Mouse (Mus musculus): ENCODE results near the gene Slc35a1. TPM values are rescaled to one million over a fixed set of nuclear protein-coding genes. Genes with fewer than 3 reads are reported as not detected.
A peak's percentile ranks its signal among the peaks of the same experiment; 100 is the strongest.

Slc35a1 gene
- polyA plus RNA-seq, 1 experiment: 27.0 TPM

GRCm38 (mm10) chr4:34640731-34641130, 46.5 kb downstream of the Slc35a1 start:
- DNase-seq (ENCODE audit: low read depth): no peak
- TF ChIP-seq CTCF (IDR thresholded peaks at IDR 0.05; ENCODE audit: borderline replicate concordance, extremely low read depth, insufficient read depth, insufficient read length) (no peak), POLR2A (IDR thresholded peaks at IDR 0.05; ENCODE audit: borderline replicate concordance, extremely low read depth, insufficient read depth, insufficient read length, poor library complexity, severe bottlenecking) (no peak)

GRCm38 (mm10) chr4:34639745-34640364, 47.4 kb downstream of the Slc35a1 start:
- TF ChIP-seq POLR2A (IDR thresholded peaks at IDR 0.05; ENCODE audit: borderline replicate concordance, extremely low read depth, insufficient read depth, insufficient read length, poor library complexity, severe bottlenecking): no peak
- TF ChIP-seq CTCF (IDR thresholded peaks at IDR 0.05; ENCODE audit: borderline replicate concordance, extremely low read depth, insufficient read depth, insufficient read length): no peak
- no peak for DNase-seq (ENCODE audit: low read depth)

- TF ChIP-seq POLR2A (IDR thresholded peaks at IDR 0.05; ENCODE audit: borderline replicate concordance, extremely low read depth, insufficient read depth, insufficient read length, poor library complexity, severe bottlenecking) (no peak), CTCF (IDR thresholded peaks at IDR 0.05; ENCODE audit: borderline replicate concordance, extremely low read depth, insufficient read depth, insufficient read length) (no peak)
- DNase-seq (ENCODE audit: low read depth): peak; percentile 3
Observed at GRCm38 (mm10) chr4:34637851-34638250, 49.4 kb downstream of the Slc35a1 start.

GRCm38 (mm10) chr4:34637386-34637785, 49.9 kb downstream of the Slc35a1 start:
- TF ChIP-seq POLR2A (IDR thresholded peaks at IDR 0.05; ENCODE audit: borderline replicate concordance, extremely low read depth, insufficient read depth, insufficient read length, poor library complexity, severe bottlenecking) (no peak), CTCF (IDR thresholded peaks at IDR 0.05; ENCODE audit: borderline replicate concordance, extremely low read depth, insufficient read depth, insufficient read length) (no peak)

GRCm38 (mm10) chr4:34636036-34636435, 51.2 kb downstream of the Slc35a1 start:
- no peak for DNase-seq (ENCODE audit: low read depth)
- no peak for TF ChIP-seq POLR2A (IDR thresholded peaks at IDR 0.05; ENCODE audit: borderline replicate concordance, extremely low read depth, insufficient read depth, insufficient read length, poor library complexity, severe bottlenecking)
- no peak for TF ChIP-seq CTCF (IDR thresholded peaks at IDR 0.05; ENCODE audit: borderline replicate concordance, extremely low read depth, insufficient read depth, insufficient read length)

More at GRCm38 (mm10) chr4:34637386-34637785, 49.9 kb downstream of the Slc35a1 start:
- no peak for DNase-seq (ENCODE audit: low read depth)

GRCm38 (mm10) chr4:34634129-34634528, 53.1 kb downstream of the Slc35a1 start:
- TF ChIP-seq POLR2A (IDR thresholded peaks at IDR 0.05; ENCODE audit: borderline replicate concordance, extremely low read depth, insufficient read depth, insufficient read length, poor library complexity, severe bottlenecking): no peak
- no peak for TF ChIP-seq CTCF (IDR thresholded peaks at IDR 0.05; ENCODE audit: borderline replicate concordance, extremely low read depth, insufficient read depth, insufficient read length)
- DNase-seq (ENCODE audit: low read depth): no peak

- DNase-seq (ENCODE audit: low read depth): no peak
- TF ChIP-seq CTCF (IDR thresholded peaks at IDR 0.05; ENCODE audit: borderline replicate concordance, extremely low read depth, insufficient read depth, insufficient read length) (no peak), POLR2A (IDR thresholded peaks at IDR 0.05; ENCODE audit: borderline replicate concordance, extremely low read depth, insufficient read depth, insufficient read length, poor library complexity, severe bottlenecking) (no peak)
Observed at GRCm38 (mm10) chr4:34629956-34630355, 57.3 kb downstream of the Slc35a1 start.

GRCm38 (mm10) chr4:34626401-34626800, 60.8 kb downstream of the Slc35a1 start:
- DNase-seq (ENCODE audit: low read depth): no peak
- TF ChIP-seq CTCF (IDR thresholded peaks at IDR 0.05; ENCODE audit: borderline replicate concordance, extremely low read depth, insufficient read depth, insufficient read length) (no peak), POLR2A (IDR thresholded peaks at IDR 0.05; ENCODE audit: borderline replicate concordance, extremely low read depth, insufficient read depth, insufficient read length, poor library complexity, severe bottlenecking) (no peak)

GRCm38 (mm10) chr4:34625556-34625955, 61.7 kb downstream of the Slc35a1 start:
- TF ChIP-seq CTCF (IDR thresholded peaks at IDR 0.05; ENCODE audit: borderline replicate concordance, extremely low read depth, insufficient read depth, insufficient read length): no peak
- no peak for TF ChIP-seq POLR2A (IDR thresholded peaks at IDR 0.05; ENCODE audit: borderline replicate concordance, extremely low read depth, insufficient read depth, insufficient read length, poor library complexity, severe bottlenecking)
- no peak for DNase-seq (ENCODE audit: low read depth)

GRCm38 (mm10) chr4:34616146-34616545, 71.1 kb downstream of the Slc35a1 start:
- DNase-seq (ENCODE audit: low read depth): no peak
- TF ChIP-seq POLR2A (IDR thresholded peaks at IDR 0.05; ENCODE audit: borderline replicate concordance, extremely low read depth, insufficient read depth, insufficient read length, poor library complexity, severe bottlenecking) (no peak), CTCF (IDR thresholded peaks at IDR 0.05; ENCODE audit: borderline replicate concordance, extremely low read depth, insufficient read depth, insufficient read length) (no peak)

GRCm38 (mm10) chr4:34615303-34615702, 71.9 kb downstream of the Slc35a1 start:
- DNase-seq (ENCODE audit: low read depth): no peak
- TF ChIP-seq CTCF (IDR thresholded peaks at IDR 0.05; ENCODE audit: borderline replicate concordance, extremely low read depth, insufficient read depth, insufficient read length): no peak
- TF ChIP-seq POLR2A (IDR thresholded peaks at IDR 0.05; ENCODE audit: borderline replicate concordance, extremely low read depth, insufficient read depth, insufficient read length, poor library complexity, severe bottlenecking): no peak

GRCm38 (mm10) chr4:34614630-34615094, 72.6 kb downstream of the Slc35a1 start, which contains the start of the genes Orc3 and Rars2:
Gene Orc3, minus strand, starts transcription at chr4:34614944.
Gene Rars2, plus strand, starts transcription at chr4:34614957.
- TF ChIP-seq CTCF (IDR thresholded peaks at IDR 0.05; ENCODE audit: borderline replicate concordance, extremely low read depth, insufficient read depth, insufficient read length): no peak
- TF ChIP-seq POLR2A (IDR thresholded peaks at IDR 0.05; ENCODE audit: borderline replicate concordance, extremely low read depth, insufficient read depth, insufficient read length, poor library complexity, severe bottlenecking): peak; percentile 81
- peak; percentile 97 for DNase-seq (ENCODE audit: low read depth)
